Mouse (Mus musculus): Measurements from ENCODE around the gene Cdc14a. TPM values are rescaled to one million over a fixed set of nuclear protein-coding genes. Genes with fewer than 3 reads are reported as not detected.
A peak's percentile ranks its signal among the peaks of the same experiment; 100 is the strongest.
"Not testable (repeated sequence)": the region's sequence is repeated elsewhere in the genome, so short reads cannot be mapped to it uniquely, and the experiment has no call there.

Cdc14a gene
- polyA plus RNA-seq, 1 experiment from 2014 or later, result 16.9 TPM

- DNase-seq (ENCODE audit: low spot score), result no peak
- H3K9me3 ChIP-seq (replicated peaks), result no peaks in the 10 kb centered on the region
- peaks cover 21% of the 10 kb centered on the region for H3K36me3 ChIP-seq
- H3K4me1 ChIP-seq, result no peaks in the 10 kb centered on the region
- no peak overlapping the region for H3K27ac ChIP-seq (replicated peaks)
- 93% methylated on average over 6 of the region's 6 CpGs for WGBS
- no peak overlapping the region for H3K4me3 ChIP-seq
- H3K27me3 ChIP-seq (ENCODE audit: low read depth, poor library complexity, severe bottlenecking), result no peaks in the 10 kb centered on the region
Observed at GRCm38 (mm10) chr3:116352486-116352885, 71.3 kb downstream of the Cdc14a start.

- H3K4me3 ChIP-seq, result no peak overlapping the region
- H3K4me1 ChIP-seq, result no peaks in the 10 kb centered on the region
- no peak for DNase-seq (ENCODE audit: low spot score)
- no peaks in the 10 kb centered on the region for H3K9me3 ChIP-seq (replicated peaks)
- no peaks in the 10 kb centered on the region for H3K27me3 ChIP-seq (ENCODE audit: low read depth, poor library complexity, severe bottlenecking)
- H3K27ac ChIP-seq (replicated peaks), result no peak overlapping the region
- WGBS, result 89% methylated on average over 6 of the region's 6 CpGs
- peaks cover 39% of the 10 kb centered on the region for H3K36me3 ChIP-seq
Observed at GRCm38 (mm10) chr3:116350389-116350967, 73.4 kb downstream of the Cdc14a start.

- not testable (repeated sequence) for H3K27ac ChIP-seq (replicated peaks); H3K9me3 ChIP-seq (replicated peaks); H3K4me1 ChIP-seq; H3K27me3 ChIP-seq (ENCODE audit: low read depth, poor library complexity, severe bottlenecking); H3K4me3 ChIP-seq; DNase-seq (ENCODE audit: low spot score)
- H3K36me3 ChIP-seq, result peaks cover 53% of the 10 kb centered on the region
- WGBS, result 97% methylated on average over 29 of the region's 29 CpGs
Observed at GRCm38 (mm10) chr3:116347571-116347970, 76.3 kb downstream of the Cdc14a start.

- H3K4me3 ChIP-seq, result no peak overlapping the region
- H3K9me3 ChIP-seq (replicated peaks), result no peaks in the 10 kb centered on the region
- DNase-seq (ENCODE audit: low spot score), result no peak
- 81% methylated on average over 11 of the region's 11 CpGs for WGBS
- no peak overlapping the region for H3K27ac ChIP-seq (replicated peaks)
- no peaks in the 10 kb centered on the region for H3K4me1 ChIP-seq
- H3K36me3 ChIP-seq, result peaks cover 46% of the 10 kb centered on the region
- no peaks in the 10 kb centered on the region for H3K27me3 ChIP-seq (ENCODE audit: low read depth, poor library complexity, severe bottlenecking)
Observed at GRCm38 (mm10) chr3:116345245-116345644, 78.6 kb downstream of the Cdc14a start.

- H3K4me3 ChIP-seq, result no peak overlapping the region
- no peak for DNase-seq (ENCODE audit: low spot score)
- 93% methylated on average over 5 of the region's 5 CpGs for WGBS
- no peaks in the 10 kb centered on the region for H3K9me3 ChIP-seq (replicated peaks)
- H3K36me3 ChIP-seq, result peaks cover 47% of the 10 kb centered on the region
- no peaks in the 10 kb centered on the region for H3K4me1 ChIP-seq
- H3K27ac ChIP-seq (replicated peaks), result no peak overlapping the region
- H3K27me3 ChIP-seq (ENCODE audit: low read depth, poor library complexity, severe bottlenecking), result no peaks in the 10 kb centered on the region
Observed at GRCm38 (mm10) chr3:116342251-116342650, 81.6 kb downstream of the Cdc14a start.

- no peaks in the 10 kb centered on the region for H3K4me1 ChIP-seq
- no peaks in the 10 kb centered on the region for H3K27me3 ChIP-seq (ENCODE audit: low read depth, poor library complexity, severe bottlenecking)
- 55% methylated on average over 19 of the region's 19 CpGs for WGBS
- H3K27ac ChIP-seq (replicated peaks), result no peak overlapping the region
- H3K36me3 ChIP-seq, result peaks cover 42% of the 10 kb centered on the region
- peak; percentile 65 for DNase-seq (ENCODE audit: low spot score)
- no peaks in the 10 kb centered on the region for H3K9me3 ChIP-seq (replicated peaks)
- no peak overlapping the region for H3K4me3 ChIP-seq
Observed at GRCm38 (mm10) chr3:116340950-116341624, 82.7 kb downstream of the Cdc14a start.

GRCm38 (mm10) chr3:116340281-116340680 is 83.6 kb downstream of the Cdc14a start:
- Histone ChIP-seq H3K27ac (replicated peaks) (no peak overlapping the region), H3K36me3 (peaks cover 34% of the 10 kb centered on the region), H3K4me1 (no peaks in the 10 kb centered on the region), H3K27me3 (ENCODE audit: low read depth, poor library complexity, severe bottlenecking) (no peaks in the 10 kb centered on the region), H3K9me3 (replicated peaks) (no peaks in the 10 kb centered on the region), H3K4me3 (no peak overlapping the region)
- 93% methylated on average over 8 of the region's 8 CpGs for WGBS
- no peak for DNase-seq (ENCODE audit: low spot score)

GRCm38 (mm10) chr3:116338616-116339015 is 85.2 kb downstream of the Cdc14a start:
- no peak for DNase-seq (ENCODE audit: low spot score)
- no peaks in the 10 kb centered on the region for H3K27me3 ChIP-seq (ENCODE audit: low read depth, poor library complexity, severe bottlenecking)
- no peak overlapping the region for H3K4me3 ChIP-seq
- no peak overlapping the region for H3K27ac ChIP-seq (replicated peaks)
- 77% methylated on average over 6 of the region's 6 CpGs for WGBS
- H3K36me3 ChIP-seq, result peaks cover 23% of the 10 kb centered on the region
- H3K4me1 ChIP-seq, result peaks cover under 1% of the 10 kb centered on the region; the same call in 1 of the 2 replicates
- H3K9me3 ChIP-seq (replicated peaks), result no peaks in the 10 kb centered on the region

- Histone ChIP-seq H3K27me3 (ENCODE audit: low read depth, poor library complexity, severe bottlenecking) (no peaks in the 10 kb centered on the region), H3K27ac (replicated peaks) (no peak overlapping the region), H3K36me3 (peaks cover 15% of the 10 kb centered on the region), H3K4me3 (no peak overlapping the region), H3K9me3 (replicated peaks) (no peaks in the 10 kb centered on the region), H3K4me1 (peaks cover 2% of the 10 kb centered on the region; the same call in 1 of the 2 replicates)
- WGBS, result 92% methylated on average over 5 of the region's 5 CpGs
- no peak for DNase-seq (ENCODE audit: low spot score)
Observed at GRCm38 (mm10) chr3:116337840-116338239, 86.0 kb downstream of the Cdc14a start.

- peaks cover 2% of the 10 kb centered on the region; the same call in 1 of the 2 replicates for H3K4me1 ChIP-seq
- H3K9me3 ChIP-seq (replicated peaks), result no peaks in the 10 kb centered on the region
- DNase-seq (ENCODE audit: low spot score), result no peak
- 83% methylated on average over 4 of the region's 4 CpGs for WGBS
- H3K36me3 ChIP-seq, result peaks cover 16% of the 10 kb centered on the region
- H3K27ac ChIP-seq (replicated peaks), result no peak overlapping the region
- no peaks in the 10 kb centered on the region for H3K27me3 ChIP-seq (ENCODE audit: low read depth, poor library complexity, severe bottlenecking)
- H3K4me3 ChIP-seq, result no peak overlapping the region
Observed at GRCm38 (mm10) chr3:116335036-116335435, 88.8 kb downstream of the Cdc14a start.

GRCm38 (mm10) chr3:116333711-116334110 is 90.1 kb downstream of the Cdc14a start:
- H3K27me3 ChIP-seq (ENCODE audit: low read depth, poor library complexity, severe bottlenecking), result no peaks in the 10 kb centered on the region
- H3K4me1 ChIP-seq, result peaks cover 2% of the 10 kb centered on the region; the same call in 1 of the 2 replicates
- no peak overlapping the region for H3K4me3 ChIP-seq
- DNase-seq (ENCODE audit: low spot score), result no peak
- 87% methylated on average over 6 of the region's 6 CpGs for WGBS
- H3K27ac ChIP-seq (replicated peaks), result no peak overlapping the region
- no peaks in the 10 kb centered on the region for H3K9me3 ChIP-seq (replicated peaks)
- H3K36me3 ChIP-seq, result peaks cover 22% of the 10 kb centered on the region

GRCm38 (mm10) chr3:116333229-116333628 is 90.6 kb downstream of the Cdc14a start:
- 18% methylated on average over 7 of the region's 7 CpGs for WGBS
- H3K9me3 ChIP-seq (replicated peaks), result no peaks in the 10 kb centered on the region
- DNase-seq (ENCODE audit: low spot score), result no peak

GRCm38 (mm10) chr3:116331811-116332464 is 91.9 kb downstream of the Cdc14a start:
- no peak overlapping the region for H3K27ac ChIP-seq (replicated peaks)
- H3K27me3 ChIP-seq (ENCODE audit: low read depth, poor library complexity, severe bottlenecking), result no peaks in the 10 kb centered on the region
- DNase-seq (ENCODE audit: low spot score), result peak; percentile 42
- peaks cover 16% of the 10 kb centered on the region for H3K4me1 ChIP-seq
- H3K36me3 ChIP-seq, result peaks cover 26% of the 10 kb centered on the region
- WGBS, result 45% methylated on average over 8 of the region's 8 CpGs
- H3K4me3 ChIP-seq, result no peak overlapping the region
- no peaks in the 10 kb centered on the region for H3K9me3 ChIP-seq (replicated peaks)

More at GRCm38 (mm10) chr3:116333229-116333628, 90.6 kb downstream of the Cdc14a start:
- H3K4me3 ChIP-seq, result no peak overlapping the region
- H3K36me3 ChIP-seq, result peaks cover 27% of the 10 kb centered on the region
- no peaks in the 10 kb centered on the region for H3K27me3 ChIP-seq (ENCODE audit: low read depth, poor library complexity, severe bottlenecking)
- no peak overlapping the region for H3K27ac ChIP-seq (replicated peaks)
- H3K4me1 ChIP-seq, result peaks cover 4% of the 10 kb centered on the region
